Mouse (Mus musculus) stomach, embryonic 16.5 days (tissue): ENCODE results near the gene Lrrc8b. TPM values are rescaled to one million over a fixed set of nuclear protein-coding genes. Genes with fewer than 3 reads are reported as not detected.

Source experiments
- ATAC-seq: fragments of 200-750 bp; cut with Nextera tagmentation; 2 replicates; pipeline ENCODE4 v1.8.0; 2017; ENCODE audit warnings: moderate number of reproducible peaks, moderate TSS enrichment; ENCODE audit not compliant: insufficient read depth, low FRiP score
- H3K27ac ChIP-seq: fragments of 300-500 bp; sonication (generic); 2 replicates; pipeline ENCODE4 v1.5.1; 2014; ENCODE audit warnings: low read length
- H3K27me3 ChIP-seq: fragments of 300-500 bp; sonication (generic); 2 replicates; pipeline ENCODE4 v1.6.1; 2014; ENCODE audit warnings: low read length, control low read depth, mixed read lengths; ENCODE audit not compliant: control insufficient read depth, insufficient read depth
- H3K36me3 ChIP-seq: fragments of 300-500 bp; sonication (generic); 2 replicates; pipeline ENCODE4 v1.6.1; 2014; ENCODE audit warnings: low read length; ENCODE audit not compliant: control insufficient read depth, insufficient read depth
- H3K4me1 ChIP-seq: fragments of 300-500 bp; sonication (generic); 2 replicates; pipeline ENCODE4 v1.6.1; 2014; ENCODE audit warnings: low read length, control low read depth, mixed read lengths; ENCODE audit not compliant: control insufficient read depth, insufficient read depth
- H3K4me2 ChIP-seq: fragments of 300-500 bp; sonication (generic); 2 replicates; pipeline ENCODE4 v1.6.1; 2014; ENCODE audit warnings: low read depth, low read length, mixed read lengths
- H3K4me3 ChIP-seq: fragments of 300-500 bp; sonication (generic); replicated peaks from 2 replicates; pipeline ENCODE4 v1.5.1; 2014; ENCODE audit warnings: mild to moderate bottlenecking, low read length
- H3K9ac ChIP-seq: fragments of 300-500 bp; sonication (generic); 2 replicates; pipeline ENCODE4 v1.6.1; 2014; ENCODE audit warnings: low read length
- H3K9me3 ChIP-seq: fragments of 300-500 bp; sonication (generic); replicated peaks from 2 replicates; pipeline ENCODE4 v1.6.1; 2016; ENCODE audit warnings: low read length, control low read depth; ENCODE audit not compliant: control insufficient read depth
- WGBS: fragments of 180-500 bp; shearing (Covaris S2); extraction: QIAGEN DNeasy Blood & Tissue Kit; methylation state at CpG from one replicate; pipeline ENCODE4 v1.1.7; 2014; 5-methylcytosine and 5-hydroxymethylcytosine counted together
- polyA plus RNA-seq: library from polyadenylated mRNA; unstranded; fragments of >200 nt; fragmentation: Nextera tagmentation; extraction: Ambion mirVana; gene quantifications from 2 replicates; pipeline ENCODE4 v1.2.1, GENCODE M21; 2015

Gene Lrrc8b
- 5.4 and 6.0 TPM in 2 replicates for polyA plus RNA-seq

DNA sequence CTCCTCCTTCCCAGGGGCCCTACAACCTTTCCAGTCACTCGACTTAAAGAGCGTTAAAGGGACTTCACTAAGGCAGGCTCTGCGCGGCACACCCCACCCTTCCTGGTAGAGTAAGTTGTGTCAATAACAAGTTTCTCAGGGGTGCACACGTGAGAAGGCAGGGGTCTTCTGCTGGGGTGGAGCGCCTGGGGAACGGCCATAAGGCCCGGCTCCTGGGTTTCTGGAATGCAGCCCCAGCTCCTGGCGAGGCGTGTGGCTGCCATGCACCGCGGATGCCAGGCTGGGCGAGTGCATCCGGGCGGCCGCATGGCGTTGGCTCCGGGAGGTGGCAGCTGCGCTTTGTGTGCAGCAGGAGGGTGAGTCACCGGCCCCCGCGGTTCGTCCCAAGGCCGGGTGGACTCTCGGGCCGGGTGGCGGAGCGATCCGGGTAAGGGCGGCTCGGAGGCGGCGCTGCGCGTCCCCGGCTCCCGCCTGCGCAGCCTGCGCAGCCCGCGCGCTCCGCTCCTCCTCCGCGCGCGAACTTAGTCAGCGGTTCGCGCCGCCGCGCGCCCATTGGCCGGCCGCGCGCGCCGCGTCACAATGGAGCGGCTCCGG, at the start of gene Lrrc8b:
Gene Lrrc8b, plus strand, starts transcription at position 578 of the 594 bp plus-strand sequence.
- Histone ChIP-seq H3K4me2 (peak within 1 kb of the TSS; percentile 98), H3K27ac (peak within 1 kb of the TSS; percentile 89), H3K27me3 (no peaks in the 10 kb centered on the region), H3K4me3 (peak within 1 kb of the TSS; percentile 78), H3K9ac (peak within 1 kb of the TSS; percentile 93), H3K4me1 (peaks cover 17% of the 10 kb centered on the region), H3K36me3 (no peaks in the 10 kb centered on the region), H3K9me3 (no peaks in the 10 kb centered on the region)
- ATAC-seq, result peak; percentile 94
- WGBS, result under 1% methylated on average over 63 of the region's 63 CpGs

DNA sequence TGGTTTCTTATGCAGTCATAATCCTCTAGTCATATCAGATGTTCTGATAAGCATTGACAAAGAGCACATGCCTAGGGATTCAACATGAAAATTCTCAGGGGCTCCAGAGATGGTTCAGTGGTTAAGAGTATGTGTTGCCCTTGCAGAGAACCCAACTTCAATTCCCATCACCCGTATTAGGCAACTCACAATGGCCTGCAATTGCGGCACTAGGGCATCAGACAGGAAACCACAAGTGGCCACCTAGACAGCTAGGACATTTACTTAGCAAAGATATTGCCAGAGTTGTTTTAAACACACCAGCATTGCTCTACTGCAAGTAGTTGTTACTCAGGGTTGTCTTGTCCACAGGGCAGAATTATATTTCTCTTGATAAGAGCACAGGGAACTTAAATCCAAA, 34.1 kb upstream of the Lrrc8b start:
- no peak for ATAC-seq
- H3K27ac ChIP-seq, result no peak overlapping the region
- no peak overlapping the region for H3K4me3 ChIP-seq
- H3K9me3 ChIP-seq, result no peaks in the 10 kb centered on the region
- no peaks in the 10 kb centered on the region for H3K4me1 ChIP-seq
- no peak overlapping the region for H3K9ac ChIP-seq
- WGBS, result 70% methylated on average over 2 of the region's 2 CpGs
- H3K36me3 ChIP-seq, result no peaks in the 10 kb centered on the region
- H3K4me2 ChIP-seq, result no peak overlapping the region
- no peaks in the 10 kb centered on the region for H3K27me3 ChIP-seq

DNA sequence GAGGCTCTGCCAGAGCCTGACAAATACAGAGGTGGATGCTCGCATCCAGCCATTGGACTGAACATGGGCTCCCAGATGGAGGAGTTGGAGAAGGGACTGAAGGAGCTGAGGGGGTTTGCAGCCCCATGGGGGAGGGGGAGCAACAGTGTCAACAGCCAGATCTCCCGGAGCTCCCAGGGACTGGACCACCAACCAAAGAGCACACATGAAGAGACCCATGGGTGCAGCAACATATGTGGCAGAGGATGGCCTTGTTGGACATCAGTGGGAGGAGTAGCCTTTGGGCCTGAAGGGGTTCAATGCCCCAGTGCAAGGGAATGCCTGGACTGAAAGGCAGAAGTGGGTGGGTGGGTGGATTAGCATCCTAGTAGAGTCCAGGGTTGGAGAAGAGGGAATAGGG, 25.2 kb upstream of the Lrrc8b start:
- Histone ChIP-seq H3K4me2 (no peak overlapping the region), H3K36me3 (no peaks in the 10 kb centered on the region), H3K27ac (no peak overlapping the region), H3K4me1 (no peaks in the 10 kb centered on the region), H3K9ac (no peak overlapping the region), H3K4me3 (no peak overlapping the region), H3K9me3 (no peaks in the 10 kb centered on the region; the same call in 1 of the 2 replicates), H3K27me3 (no peaks in the 10 kb centered on the region)
- ATAC-seq, result no peak
- WGBS, result 91% methylated on average over 2 of the region's 2 CpGs

DNA sequence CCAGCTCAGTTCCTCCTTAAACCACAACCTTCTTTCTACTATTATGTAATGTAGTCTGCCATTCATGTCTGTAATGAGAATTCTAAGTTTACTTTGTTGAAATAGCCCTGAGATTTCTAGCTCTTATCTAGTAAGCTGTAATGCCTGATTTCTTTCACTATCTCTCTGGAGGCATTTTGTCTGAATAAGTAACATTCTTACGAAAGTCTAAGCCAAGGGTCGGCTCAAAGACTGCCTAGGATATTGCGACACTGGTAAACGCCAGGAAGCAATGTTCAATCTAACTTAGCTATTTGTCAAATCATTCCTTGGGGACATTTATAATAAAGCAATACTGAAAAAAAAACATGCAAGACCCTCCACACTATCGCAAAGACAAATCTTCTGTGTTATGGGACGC, 21.8 kb upstream of the Lrrc8b start:
- no peaks in the 10 kb centered on the region for H3K36me3 ChIP-seq
- no peak overlapping the region for H3K27ac ChIP-seq
- no peak for ATAC-seq
- 85% methylated on average over 6 of the region's 6 CpGs for WGBS
- H3K9ac ChIP-seq, result no peak overlapping the region
- no peaks in the 10 kb centered on the region for H3K27me3 ChIP-seq
- no peak overlapping the region for H3K4me3 ChIP-seq
- no peak overlapping the region for H3K4me2 ChIP-seq
- H3K9me3 ChIP-seq, result no peaks in the 10 kb centered on the region; the same call in 1 of the 2 replicates
- H3K4me1 ChIP-seq, result no peaks in the 10 kb centered on the region

DNA sequence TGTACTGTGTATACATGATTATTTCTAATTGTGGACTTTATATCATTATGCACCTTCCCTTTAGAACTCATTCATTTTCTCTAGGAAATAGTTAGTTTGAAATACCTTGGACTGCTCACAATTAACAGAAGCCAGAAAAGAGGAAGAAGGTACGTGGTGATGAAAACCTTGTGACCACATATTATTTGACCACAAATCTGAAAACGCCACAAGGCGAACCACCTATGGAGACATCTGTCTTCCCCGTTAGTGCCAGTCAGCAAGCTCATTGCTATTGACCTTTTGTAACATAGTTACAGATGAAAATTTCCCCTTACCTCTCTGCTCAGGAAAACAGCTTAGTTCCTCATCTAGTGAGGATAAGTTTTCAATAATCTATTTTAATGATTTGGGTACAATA, 20.4 kb upstream of the Lrrc8b start:
- Histone ChIP-seq H3K27ac (no peak overlapping the region), H3K4me3 (no peak overlapping the region), H3K27me3 (no peaks in the 10 kb centered on the region), H3K36me3 (no peaks in the 10 kb centered on the region), H3K4me2 (no peak overlapping the region), H3K9ac (no peak overlapping the region), H3K9me3 (no peaks in the 10 kb centered on the region; the same call in 1 of the 2 replicates), H3K4me1 (no peaks in the 10 kb centered on the region)
- 88% methylated on average over 4 of the region's 4 CpGs for WGBS
- ATAC-seq, result no peak

DNA sequence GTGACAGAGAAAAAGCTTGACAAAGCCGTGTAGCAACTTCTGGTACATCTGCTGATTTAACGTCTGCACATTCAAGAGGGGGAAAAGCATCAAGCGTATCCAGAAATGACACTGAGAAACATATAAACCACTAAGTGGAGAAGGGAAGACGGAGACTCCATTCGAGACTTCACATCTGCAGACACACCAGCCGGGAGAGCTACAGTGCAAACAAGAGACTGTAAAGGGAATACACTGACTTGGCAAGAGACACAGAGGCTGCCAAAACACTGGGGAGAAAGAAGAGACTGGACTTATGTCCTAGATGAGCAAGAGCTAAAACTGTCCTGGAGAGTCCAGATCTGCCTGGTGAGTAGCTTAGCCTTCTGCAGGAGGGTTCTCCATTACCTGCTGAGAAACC, 16.6 kb upstream of the Lrrc8b start:
- H3K9ac ChIP-seq, result no peak overlapping the region

DNA sequence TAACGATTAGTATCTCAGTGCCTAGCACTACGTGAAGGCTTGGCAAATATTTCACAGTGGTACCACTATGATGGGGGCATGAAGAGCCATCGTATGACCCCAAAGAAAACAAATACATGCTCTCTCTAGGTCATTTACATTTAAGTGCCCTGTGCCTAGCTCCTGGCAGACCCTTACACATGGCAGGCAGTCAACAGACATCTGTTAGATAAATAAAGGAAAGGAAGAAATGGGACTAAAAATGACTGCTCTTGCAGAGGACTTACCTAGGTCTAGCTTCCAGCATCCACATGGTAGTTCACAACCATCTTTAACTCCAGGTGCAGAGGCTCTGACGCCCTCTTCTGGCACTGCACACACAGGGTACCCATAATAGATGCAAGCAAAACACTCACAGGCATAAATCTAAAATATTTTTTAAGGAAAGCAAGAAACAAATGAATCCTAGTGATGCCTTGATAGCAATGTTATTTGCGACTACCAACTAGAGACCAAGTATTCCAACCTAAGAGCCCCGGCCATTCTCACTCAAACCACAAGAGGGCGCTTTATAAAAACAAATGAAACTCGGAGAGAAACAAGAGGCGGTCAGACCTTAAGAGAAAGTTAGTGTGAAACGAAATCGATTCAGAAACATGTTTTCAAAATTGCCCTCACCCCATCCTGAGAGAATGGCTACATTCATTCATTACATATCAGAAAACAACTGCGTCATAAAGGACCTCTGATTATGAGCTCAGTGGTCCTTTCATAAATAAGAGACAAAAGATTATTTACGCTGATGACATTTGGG, 15.7 kb upstream of the Lrrc8b start:
- Histone ChIP-seq H3K36me3 (no peaks in the 10 kb centered on the region), H3K27me3 (no peaks in the 10 kb centered on the region), H3K4me2 (peak overlapping the region; percentile 51), H3K27ac (peak overlapping the region; percentile 55; the same call in 1 of the 2 replicates), H3K4me1 (no peaks in the 10 kb centered on the region), H3K9ac (no peak overlapping the region), H3K9me3 (no peaks in the 10 kb centered on the region), H3K4me3 (peak overlapping the region; percentile 32)
- 33% methylated on average over 13 of the region's 13 CpGs for WGBS
- ATAC-seq, result peak; percentile 53; the same call in 1 of the 2 replicates

More for the DNA sequence above, 16.6 kb upstream of the Lrrc8b start:
- no peaks in the 10 kb centered on the region for H3K27me3 ChIP-seq
- no peaks in the 10 kb centered on the region for H3K9me3 ChIP-seq
- H3K36me3 ChIP-seq, result no peaks in the 10 kb centered on the region
- H3K4me1 ChIP-seq, result no peaks in the 10 kb centered on the region
- no peak overlapping the region for H3K27ac ChIP-seq
- no peak overlapping the region for H3K4me3 ChIP-seq
- no peak for ATAC-seq
- H3K4me2 ChIP-seq, result no peak overlapping the region
- WGBS, result 73% methylated on average over 6 of the region's 6 CpGs

DNA sequence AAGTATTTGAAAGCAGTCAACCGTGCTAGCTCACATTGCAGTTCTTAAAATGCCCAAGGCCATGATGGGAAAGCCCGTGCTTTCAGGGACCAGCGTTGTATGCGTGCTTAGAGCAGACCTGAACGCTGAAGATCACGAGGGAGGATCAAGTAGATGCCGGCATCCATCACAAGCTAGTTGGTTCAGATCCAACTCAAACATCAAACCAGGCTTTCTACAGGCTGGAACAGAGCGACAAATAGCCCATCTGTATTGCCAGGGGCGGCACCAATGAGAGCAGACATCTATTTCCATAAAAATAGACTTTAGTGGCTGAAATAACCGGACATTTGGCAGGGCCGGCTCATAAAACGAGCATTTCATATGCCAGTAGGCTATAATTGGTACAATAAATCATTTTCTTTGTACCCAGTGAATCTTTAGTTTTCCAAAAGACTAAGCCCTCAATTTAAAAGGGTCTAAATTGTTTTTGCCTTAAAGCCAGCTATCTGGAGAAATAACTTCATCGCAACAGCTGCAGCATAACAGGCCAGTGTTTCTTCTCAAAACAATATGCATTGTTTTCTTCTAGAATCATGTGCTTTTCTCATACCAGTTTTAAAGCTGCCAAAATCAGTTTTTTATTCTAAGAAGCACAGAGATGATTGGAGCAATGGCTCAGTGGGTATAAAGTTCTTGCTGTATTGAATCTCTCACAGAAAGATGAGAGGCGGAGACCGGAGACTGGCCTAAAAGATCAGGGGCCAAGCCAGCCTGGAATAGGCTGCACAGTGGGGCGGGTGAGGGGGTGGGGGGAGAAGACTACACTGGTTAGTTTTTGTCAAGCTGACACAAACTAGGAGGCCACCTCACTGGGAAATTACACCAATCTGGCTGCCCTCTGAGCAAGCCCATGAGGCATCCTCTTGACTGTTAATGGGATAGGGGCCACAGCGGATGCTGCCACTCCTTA, 14.9 kb upstream of the Lrrc8b start:
- Histone ChIP-seq H3K9me3 (no peaks in the 10 kb centered on the region), H3K27me3 (no peaks in the 10 kb centered on the region), H3K9ac (peak overlapping the region; percentile 21; the same call in 1 of the 2 replicates), H3K4me2 (peak overlapping the region; percentile 51), H3K4me1 (no peaks in the 10 kb centered on the region), H3K36me3 (no peaks in the 10 kb centered on the region), H3K4me3 (peak overlapping the region; percentile 32), H3K27ac (peak overlapping the region; percentile 55; the same call in 1 of the 2 replicates)
- ATAC-seq, result peak; percentile 59
- 57% methylated on average over 17 of the region's 17 CpGs for WGBS
